In genomic region chr4:134126300-134127120, GRCm38 (mm10) we compare ENCODE assay signal across 8 mouse cellular contexts. TPM values are rescaled to one million over a fixed set of nuclear protein-coding genes. Genes with fewer than 3 reads are reported as not detected.
DNase-seq lines count a peak whose midpoint lies in the region; ATAC-seq and TF ChIP-seq lines count a peak whose summit lies in the region.
"Had no signal": no experiment of that assay in that cellular context is flagged by ENCODE, and none has a peak within 500 bp of the region (broad histone marks: within the 10 kb centered on the region; RNA-seq: fewer than 3 reads in every experiment).

No protein-coding gene starts in this region.

- no peak for TF ChIP-seq CTCF in cerebellum, adult 2 months (IDR thresholded peaks at IDR 0.05; ENCODE audit: borderline replicate concordance, insufficient read depth, low read depth, low read length)

- H3K4me1 ChIP-seq in forebrain, embryonic 14.5 days (ENCODE audit: control insufficient read depth, insufficient read depth, low read length), result peaks cover 10% of the 10 kb centered on the region
- peaks cover 29% of the 10 kb centered on the region for H3K4me1 ChIP-seq in midbrain, embryonic 15.5 days
- H3K4me1 ChIP-seq in cerebellum, adult 2 months (ENCODE audit: control insufficient read depth, insufficient read depth, low read length), result peaks cover 11% of the 10 kb centered on the region

- no peak for ATAC-seq in forebrain, embryonic 14.5 days
- ATAC-seq in midbrain, embryonic 15.5 days (replicated peaks), result no peak

- H3K9ac ChIP-seq in forebrain, embryonic 14.5 days (ENCODE audit: low read length), result 0 out of 2 replicates have a peak overlapping the region, but pooled peaks have one; percentile 88
- H3K9ac ChIP-seq in midbrain, embryonic 15.5 days, result no peak overlapping the region

- H3K4me2 ChIP-seq in forebrain, embryonic 14.5 days (ENCODE audit: low read length), result no peak overlapping the region
- peak overlapping the region; percentile 91; the same call in 1 of the 2 replicates for H3K4me2 ChIP-seq in midbrain, embryonic 15.5 days

- H3K9me3 ChIP-seq in forebrain, embryonic 14.5 days (replicated peaks; ENCODE audit: control insufficient read depth, low read length), result no peaks in the 10 kb centered on the region
- H3K9me3 ChIP-seq in midbrain, embryonic 15.5 days, result no peaks in the 10 kb centered on the region

- no peaks in the 10 kb centered on the region for H3K27me3 ChIP-seq in forebrain, embryonic 14.5 days (replicated peaks; ENCODE audit: control insufficient read depth, insufficient read depth, low read length)
- H3K27me3 ChIP-seq in midbrain, embryonic 15.5 days (replicated peaks), result no peaks in the 10 kb centered on the region
- H3K27me3 ChIP-seq in cerebellum, adult 2 months (ENCODE audit: control insufficient read depth, insufficient read depth, low read length), result no peaks in the 10 kb centered on the region

- H3K27ac ChIP-seq in forebrain, embryonic 14.5 days (ENCODE audit: low read depth, low read length), result no peak overlapping the region
- H3K27ac ChIP-seq in midbrain, embryonic 15.5 days, result no peak overlapping the region
- H3K27ac ChIP-seq in cerebellum, adult 2 months (ENCODE audit: insufficient read depth, low read length), result no peak overlapping the region
- H3K27ac ChIP-seq: heart, adult 2 months had no signal

- WGBS in forebrain, embryonic 14.5 days, result 86% methylated on average over 21 of the region's 21 CpGs
- WGBS in midbrain, embryonic 15.5 days, result 89% methylated on average over 21 of the region's 21 CpGs
- 85% methylated on average over 21 of the region's 21 CpGs for WGBS in cerebellum, adult 2 months

- peak; percentile 25 to 29 for DNase-seq in layer of hippocampus, postnatal 36 days
- DNase-seq in layer of hippocampus, adult 9-10 months (ENCODE audit: low spot score), result no peak
- DNase-seq in R1 (ENCODE audit: low read depth, low spot score), result peak; percentile 52
- no peak for DNase-seq in forebrain, embryonic 14.5 days (ENCODE audit: low spot score)
- DNase-seq in cerebellum, adult 2 months, result no peak
- DNase-seq in left cerebral cortex, adult 11 months (ENCODE audit: low spot score), result no peak
- DNase-seq: heart, adult 2 months had no signal

- no peak overlapping the region for H3K4me3 ChIP-seq in forebrain, embryonic 14.5 days (ENCODE audit: low read depth, low read length)
- no peak overlapping the region for H3K4me3 ChIP-seq in midbrain, embryonic 15.5 days
- no peak overlapping the region for H3K4me3 ChIP-seq in cerebellum, adult 2 months (replicated peaks; ENCODE audit: insufficient read depth, low read depth, low read length)
- H3K4me3 ChIP-seq: heart, adult 2 months had no signal

- no peak for TF ChIP-seq POLR2A in cerebellum, adult 2 months (IDR thresholded peaks at IDR 0.05; ENCODE audit: borderline replicate concordance, insufficient read depth, low read length)

- peaks cover 12% of the 10 kb centered on the region for H3K36me3 ChIP-seq in forebrain, embryonic 14.5 days (ENCODE audit: control insufficient read depth, insufficient read depth, low read length)
- no peaks in the 10 kb centered on the region for H3K36me3 ChIP-seq in midbrain, embryonic 15.5 days (replicated peaks)

RNA-seq across cellular contexts. Expression of gene Sh3bgrl3, which starts 2.1 kb away (rescaled TPM):
- total RNA-seq in layer of hippocampus, postnatal 36 days (2021), result 100 to 1,000 TPM; 234 to 264 TPM
- polyA plus RNA-seq in forebrain, embryonic 14.5 days (2014; fragmentation: Nextera tagmentation; extraction: Ambion mirVana), result 351 and 372 TPM in 2 replicates
- polyA plus RNA-seq in midbrain, embryonic 15.5 days (2015; fragmentation: Nextera tagmentation; extraction: Ambion mirVana), result 386 and 393 TPM in 2 replicates
- polyA plus RNA-seq in cerebellum, adult 2 months (2012; rRNA removed), result 238 and 258 TPM in 2 replicates

RNA-seq across cellular contexts. Expression of gene Ubxn11, which starts 24.1 kb away (rescaled TPM):
- total RNA-seq in layer of hippocampus, postnatal 36 days (2021), result 10 to 100 TPM; 32.8 to 34.7 TPM
- polyA plus RNA-seq in forebrain, embryonic 14.5 days (2014; fragmentation: Nextera tagmentation; extraction: Ambion mirVana), result 9.0 and 12.5 TPM in 2 replicates
- 17.2 and 19.1 TPM in 2 replicates for polyA plus RNA-seq in midbrain, embryonic 15.5 days (2015; fragmentation: Nextera tagmentation; extraction: Ambion mirVana)
- polyA plus RNA-seq in cerebellum, adult 2 months (2012; rRNA removed), result 14.8 and 15.0 TPM in 2 replicates

RNA-seq across cellular contexts. Expression of gene Cd52, which starts 31.6 kb away (rescaled TPM):
- total RNA-seq in layer of hippocampus, postnatal 36 days (2021), result 1 to 10 TPM in 1 of 2 experiments, not detected in 1; 1.1 TPM
- 1.3 and 2.3 TPM in 2 replicates for polyA plus RNA-seq in forebrain, embryonic 14.5 days (2014; fragmentation: Nextera tagmentation; extraction: Ambion mirVana)
- 2.1 and 2.8 TPM in 2 replicates for polyA plus RNA-seq in midbrain, embryonic 15.5 days (2015; fragmentation: Nextera tagmentation; extraction: Ambion mirVana)
- 2.6 and 2.8 TPM in 2 replicates for polyA plus RNA-seq in cerebellum, adult 2 months (2012; rRNA removed)

Comparison
In these comparisons a context has a peak if more than half of its experiments do, and no peak if none do; other contexts are left out.
1. DNase-seq: peak in layer of hippocampus, postnatal 36 days (2 of 2) and R1 (single experiment); none in layer of hippocampus, adult 9-10 months (single experiment), forebrain, embryonic 14.5 days (single experiment), cerebellum, adult 2 months (0 of 2) and left cerebral cortex, adult 11 months (single experiment).